Mouse (Mus musculus) thymus, adult 2 months (tissue): ENCODE measurements around the gene Tex46. TPM values are rescaled to one million over a fixed set of nuclear protein-coding genes. Genes with fewer than 3 reads are reported as not detected.
A peak's percentile ranks its signal among the peaks of the same experiment; 100 is the strongest.

Experiments
- DNase-seq: peaks from one replicate; pipeline ENCODE4 v3.0.0; 2021
- H3K27ac ChIP-seq: fragments of 200-500 bp; 2 replicates; pipeline ENCODE4 v1.5.1; 2012; ENCODE audit warnings: low read length, control low read depth; ENCODE audit not compliant: control insufficient read depth, insufficient read depth
- H3K27me3 ChIP-seq: fragments of 200-500 bp; 2 replicates; pipeline ENCODE4 v1.6.1; 2012; ENCODE audit warnings: mild to moderate bottlenecking, low read length, moderate library complexity, mixed read lengths; ENCODE audit not compliant: control insufficient read depth, insufficient read depth
- H3K36me3 ChIP-seq: fragments of 200-500 bp; 2 replicates; pipeline ENCODE4 v1.6.1; 2012; ENCODE audit warnings: mild to moderate bottlenecking, low read length, moderate library complexity; ENCODE audit not compliant: control insufficient read depth, insufficient read depth
- H3K4me1 ChIP-seq: fragments of 200-500 bp; replicated peaks from 2 replicates; pipeline ENCODE4 v1.6.1; 2012; ENCODE audit warnings: low read length; ENCODE audit not compliant: control insufficient read depth, insufficient read depth
- H3K4me3 ChIP-seq: fragments of 200-500 bp; 2 replicates; pipeline ENCODE4 v1.5.1; 2012; ENCODE audit warnings: mild to moderate bottlenecking, low read length, control low read depth, moderate library complexity; ENCODE audit not compliant: control insufficient read depth, insufficient read depth
- CTCF ChIP-seq: fragments of 200-500 bp; IDR thresholded peaks from 2 replicates; pipeline ENCODE4 v1.5.1; 2012; ENCODE audit warnings: mild to moderate bottlenecking, control low read depth, low read length, moderate library complexity, borderline replicate concordance; ENCODE audit not compliant: control insufficient read depth, poor library complexity, insufficient read depth; ENCODE audit errors: extremely low read depth
- POLR2A ChIP-seq: fragments of 200-500 bp; IDR thresholded peaks from 2 replicates; pipeline ENCODE4 v1.6.1; 2012; ENCODE audit warnings: mild to moderate bottlenecking, low read length, control low read depth, moderate library complexity; ENCODE audit not compliant: control insufficient read depth, poor library complexity, insufficient read depth; ENCODE audit errors: extremely low read depth
- WGBS: fragments of 180-500 bp; shearing (Covaris S2); methylation state at CpG from one replicate; pipeline ENCODE4 v1.1.7; 2018; 5-methylcytosine and 5-hydroxymethylcytosine counted together
- polyA plus RNA-seq: library from polyadenylated mRNA; depleted of rRNA; stranded (reverse); fragments of >200 nt; gene quantifications from 2 replicates; pipeline ENCODE4 v1.2.3, GENCODE M21; 2012

Gene Tex46
- polyA plus RNA-seq, 1 experiment: not detected

GRCm38 (mm10) chr4:136592111-136592510 is 18.1 kb upstream of the Tex46 start:
- Histone ChIP-seq H3K4me1 (no peaks in the 10 kb centered on the region), H3K4me3 (no peak overlapping the region), H3K36me3 (peaks cover 23% of the 10 kb centered on the region), H3K27ac (no peak overlapping the region), H3K27me3 (no peaks in the 10 kb centered on the region)
- no peak for DNase-seq
- WGBS: 75% methylated on average over 4 of the region's 4 CpGs
- TF ChIP-seq POLR2A: no peak
- no peak for TF ChIP-seq CTCF

GRCm38 (mm10) chr4:136594006-136594405 is 16.2 kb upstream of the Tex46 start:
- no peak overlapping the region for H3K4me3 ChIP-seq

DNA sequence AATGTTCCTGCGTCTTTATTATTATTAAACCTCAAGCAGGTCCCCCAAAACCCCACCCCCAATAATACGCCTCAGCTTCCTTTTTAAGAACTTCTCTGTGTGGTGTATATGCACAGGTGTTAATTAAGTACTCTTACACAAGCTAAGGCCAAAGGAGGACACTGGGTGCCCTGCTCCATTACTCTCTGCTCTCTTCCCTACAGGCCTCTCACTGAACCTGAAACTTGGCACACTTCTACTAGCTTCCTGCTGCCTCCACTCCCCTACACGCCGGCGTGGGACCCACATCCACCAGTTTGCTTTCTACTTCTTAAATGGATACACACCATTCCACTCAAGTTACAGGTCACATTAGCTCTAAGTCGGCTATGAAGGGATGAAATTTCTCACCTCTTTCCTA is 15.0 kb upstream of the Tex46 start:
- 81% methylated on average over 6 of the region's 6 CpGs for WGBS
- H3K27me3 ChIP-seq: no peaks in the 10 kb centered on the region
- no peak overlapping the region for H3K4me3 ChIP-seq
- H3K4me1 ChIP-seq: peaks cover 3% of the 10 kb centered on the region
- DNase-seq: no peak
- H3K27ac ChIP-seq: no peak overlapping the region
- TF ChIP-seq CTCF (no peak), POLR2A (no peak)
- peaks cover 15% of the 10 kb centered on the region for H3K36me3 ChIP-seq

More at GRCm38 (mm10) chr4:136594006-136594405, 16.2 kb upstream of the Tex46 start:
- DNase-seq: no peak
- WGBS: 98% methylated on average over 2 of the region's 2 CpGs
- TF ChIP-seq CTCF (no peak), POLR2A (no peak)
- Histone ChIP-seq H3K36me3 (peaks cover 22% of the 10 kb centered on the region), H3K27ac (no peak overlapping the region), H3K27me3 (no peaks in the 10 kb centered on the region), H3K4me1 (peaks cover 3% of the 10 kb centered on the region)

DNA sequence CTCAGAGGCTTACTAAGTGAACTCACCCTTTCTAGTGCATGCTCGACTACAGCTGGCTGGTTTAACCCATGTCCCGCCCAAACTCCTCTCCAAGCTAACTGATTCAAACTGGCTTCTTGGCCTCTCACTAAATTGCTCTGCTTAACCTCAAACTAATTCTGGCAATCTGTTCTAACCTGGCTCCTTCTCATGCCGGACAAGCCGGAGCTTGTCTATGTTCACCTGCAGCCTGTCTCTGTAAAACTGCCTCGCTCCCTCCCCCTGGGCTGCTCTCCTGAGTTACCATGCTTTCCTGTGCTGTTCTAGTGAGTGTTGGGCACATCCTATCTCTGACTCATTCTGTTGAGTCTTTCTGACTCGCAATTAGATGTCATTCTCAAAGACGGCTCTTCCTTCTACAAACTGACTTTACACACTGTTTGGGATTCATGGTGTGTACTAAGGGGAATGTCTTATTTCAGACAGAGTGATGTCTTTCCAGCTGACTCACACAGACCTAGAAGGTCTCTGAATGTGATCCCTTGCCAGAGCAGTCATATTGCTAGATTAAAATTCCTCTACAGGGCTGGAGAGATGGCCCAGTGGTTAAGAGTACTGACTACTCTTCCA is 11.9 kb upstream of the Tex46 start:
- WGBS: 75% methylated on average over 7 of the region's 7 CpGs
- no peaks in the 10 kb centered on the region for H3K27me3 ChIP-seq
- H3K4me3 ChIP-seq: no peak overlapping the region
- H3K27ac ChIP-seq: no peak overlapping the region
- H3K36me3 ChIP-seq: no peaks in the 10 kb centered on the region
- TF ChIP-seq POLR2A (no peak), CTCF (no peak)
- no peak for DNase-seq
- H3K4me1 ChIP-seq: peaks cover 8% of the 10 kb centered on the region

GRCm38 (mm10) chr4:136599869-136600268 is 10.4 kb upstream of the Tex46 start:
- H3K4me1 ChIP-seq: peaks cover 8% of the 10 kb centered on the region
- H3K27me3 ChIP-seq: no peaks in the 10 kb centered on the region
- WGBS: over 99% methylated on average over 3 of the region's 3 CpGs
- DNase-seq: no peak
- TF ChIP-seq POLR2A (no peak), CTCF (no peak)
- H3K4me3 ChIP-seq: no peak overlapping the region
- no peaks in the 10 kb centered on the region for H3K36me3 ChIP-seq
- H3K27ac ChIP-seq: no peak overlapping the region

- Histone ChIP-seq H3K4me1 (peaks cover 8% of the 10 kb centered on the region), H3K27me3 (no peaks in the 10 kb centered on the region), H3K4me3 (no peak overlapping the region), H3K36me3 (no peaks in the 10 kb centered on the region), H3K27ac (no peak overlapping the region)
- WGBS: 95% methylated on average over 2 of the region's 2 CpGs
- TF ChIP-seq CTCF (no peak), POLR2A (no peak)
- DNase-seq: no peak
These were observed 9.7 kb upstream of the Tex46 start for GRCm38 (mm10) chr4:136600536-136600935.

GRCm38 (mm10) chr4:136601476-136601875 is 8.8 kb upstream of the Tex46 start:
- H3K4me3 ChIP-seq: peak overlapping the region; percentile 96
- DNase-seq: peak; percentile 13
- peaks cover 8% of the 10 kb centered on the region for H3K4me1 ChIP-seq
- WGBS: 1% methylated on average over 13 of the region's 13 CpGs
- H3K27ac ChIP-seq: no peak overlapping the region
- H3K27me3 ChIP-seq: no peaks in the 10 kb centered on the region
- no peaks in the 10 kb centered on the region for H3K36me3 ChIP-seq
- TF ChIP-seq POLR2A (no peak), CTCF (no peak)
